Mouse (Mus musculus) activated CD4-positive, CD25-positive, alpha-beta regulatory T cell, adult 9 weeks (primary cell): ENCODE data around the gene Fkbp11. TPM values are rescaled to one million over a fixed set of nuclear protein-coding genes. Genes with fewer than 3 reads are reported as not detected.

Experiments used
- polyA plus RNA-seq: library from polyadenylated mRNA; unstranded; fragments of 100-300 nt; shearing (Covaris generic); gene quantifications from one replicate; pipeline ENCODE4 v1.2.1, GENCODE M21; 2017

Fkbp11 gene
- polyA plus RNA-seq, result 0.46 TPM

DNA sequence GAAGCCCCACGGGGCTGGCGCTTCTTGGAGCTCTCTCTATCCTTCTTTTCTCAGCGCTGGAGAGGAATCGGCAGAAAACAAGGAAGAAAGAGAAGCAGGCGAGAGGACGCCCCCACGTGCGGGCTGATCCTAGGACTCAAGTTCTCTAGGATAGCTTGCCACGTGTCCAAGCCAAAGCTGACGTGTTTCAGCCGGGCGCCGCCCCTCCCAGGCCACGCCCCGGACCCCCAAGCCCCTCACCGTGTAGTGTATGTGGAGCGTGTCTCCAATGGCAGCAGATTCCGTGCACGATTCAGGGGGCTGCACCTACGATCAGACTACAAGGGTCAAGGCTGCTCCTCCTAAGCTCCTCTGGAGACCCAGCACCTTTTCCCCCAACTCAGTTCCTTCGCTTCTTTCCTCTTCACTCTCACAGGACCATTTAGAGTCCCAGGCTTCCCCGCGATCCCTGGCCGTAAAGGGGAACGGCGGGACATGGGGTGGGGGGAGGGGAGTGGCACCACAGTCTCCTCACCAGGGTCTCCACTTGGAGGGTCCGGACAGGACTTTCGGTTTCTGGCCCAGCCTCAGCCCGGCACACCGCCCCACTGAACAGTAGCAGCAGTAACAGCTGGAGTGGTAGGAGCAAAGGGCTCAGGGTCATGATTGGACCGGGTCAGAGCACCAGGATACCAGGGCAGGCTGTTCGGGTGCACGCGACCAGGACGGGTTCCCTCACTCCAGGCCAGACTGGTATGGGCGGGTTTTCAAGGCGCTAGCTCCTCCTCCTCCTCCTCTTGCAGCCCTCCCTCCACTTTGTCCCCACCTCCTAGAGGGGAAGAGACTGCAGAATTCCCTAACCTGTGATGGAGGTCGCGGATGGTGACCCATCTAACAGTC is at the start of gene Fkbp11:
Fkbp11 (minus strand) TSS at position 756 of the 879 bp plus-strand sequence.

DNA sequence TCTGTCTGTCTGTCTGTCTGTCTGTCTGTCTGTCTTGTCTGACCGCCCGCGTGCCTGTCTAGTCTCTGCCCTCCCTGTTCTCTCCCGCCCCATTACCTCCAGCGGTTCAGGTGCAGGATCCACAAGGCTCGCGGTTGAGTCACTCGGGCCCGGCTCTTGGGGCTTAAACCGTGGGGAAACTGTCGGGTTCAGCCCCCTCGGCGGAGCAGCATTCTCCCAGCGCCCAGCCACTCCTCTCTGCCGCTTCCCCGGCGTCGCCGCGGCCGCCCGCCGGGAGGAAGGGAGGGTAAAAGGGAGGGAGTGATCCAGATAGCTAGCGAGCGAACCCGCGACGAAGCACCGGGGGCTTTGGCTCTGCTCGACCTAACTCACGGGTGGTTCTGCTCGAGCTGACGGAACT is 49.8 kb upstream of the Fkbp11 start, which contains the start of gene Wnt10b:
Wnt10b (minus strand) TSS at position 389 of the 400 bp plus-strand sequence.

DNA sequence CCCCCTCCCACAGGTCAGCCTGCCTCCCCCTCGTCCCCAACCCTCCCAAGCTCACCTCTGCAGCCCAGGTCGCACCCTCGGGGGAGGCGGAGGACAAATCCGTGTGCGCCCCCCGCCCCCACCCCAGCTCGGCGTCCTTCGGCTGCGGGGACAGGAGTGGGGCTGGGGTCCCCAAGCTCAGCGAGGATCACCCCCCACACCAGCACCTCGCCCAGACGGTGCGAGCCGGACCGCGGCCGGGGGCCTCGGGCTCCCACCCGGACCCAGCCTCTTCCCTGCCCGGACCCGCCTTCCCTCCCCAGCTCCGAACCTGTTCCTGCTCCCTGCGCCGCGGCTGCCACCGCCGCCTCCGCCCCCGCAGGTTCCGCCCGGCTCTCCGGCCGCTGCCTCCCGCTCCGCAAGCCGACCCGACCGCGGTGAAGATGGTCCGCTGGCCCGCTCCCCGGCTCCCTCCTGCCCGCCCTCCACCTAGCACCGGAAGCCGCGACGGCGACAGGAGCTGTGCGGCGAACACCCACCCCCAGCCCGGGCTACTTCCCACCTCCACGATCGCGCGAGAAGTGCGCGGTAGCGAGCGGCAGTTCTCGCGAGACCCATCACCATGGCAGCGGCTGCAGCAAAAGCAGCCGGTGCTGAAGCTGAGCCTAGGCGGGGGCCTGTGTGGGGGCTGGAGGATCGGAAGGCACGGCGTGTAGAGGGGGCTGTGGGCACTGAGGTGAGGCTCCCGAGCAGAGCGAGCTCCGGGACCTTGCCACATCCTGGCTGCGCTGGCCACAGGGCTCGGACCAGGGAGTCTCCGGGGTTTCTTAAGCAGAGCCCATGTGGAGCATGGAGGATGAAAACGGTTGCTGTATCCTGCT is 34.9 kb upstream of the Fkbp11 start, which contains the start of gene Arf3:
Arf3 (minus strand) TSS at position 545 of the 860 bp plus-strand sequence.

DNA sequence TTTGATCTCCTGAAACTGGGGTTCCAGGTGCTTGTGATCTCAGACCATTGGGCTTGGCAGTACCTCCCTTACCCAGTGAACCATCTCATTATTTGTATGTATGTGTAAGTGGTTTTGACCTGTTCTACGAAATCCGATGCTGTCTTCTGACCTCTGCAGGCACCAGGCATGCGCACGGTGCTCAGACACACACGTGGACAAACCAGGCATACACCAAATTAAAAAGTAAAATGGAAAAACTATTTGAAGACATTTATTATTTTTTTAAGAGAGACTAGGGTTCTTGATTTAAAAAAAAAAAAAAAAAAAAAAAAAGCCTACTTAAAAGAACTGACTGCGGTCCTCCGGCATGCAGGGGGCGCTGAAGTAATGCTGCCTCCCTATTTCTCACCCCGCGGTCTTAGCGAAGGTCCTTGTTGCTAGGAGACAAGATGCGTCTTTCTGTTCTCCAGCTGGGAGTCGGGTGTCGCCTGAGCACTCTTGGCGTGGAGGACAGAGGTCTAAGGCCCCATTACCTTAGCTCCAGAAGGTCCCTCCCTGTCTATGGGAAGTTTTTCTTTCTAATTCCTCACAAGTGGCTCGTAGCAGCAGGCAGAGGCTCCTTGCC is 20.1 kb downstream of the Fkbp11 start, which contains the start of gene Ccdc65:
Ccdc65 (plus strand) TSS at position 442 of the 607 bp plus-strand sequence.

DNA sequence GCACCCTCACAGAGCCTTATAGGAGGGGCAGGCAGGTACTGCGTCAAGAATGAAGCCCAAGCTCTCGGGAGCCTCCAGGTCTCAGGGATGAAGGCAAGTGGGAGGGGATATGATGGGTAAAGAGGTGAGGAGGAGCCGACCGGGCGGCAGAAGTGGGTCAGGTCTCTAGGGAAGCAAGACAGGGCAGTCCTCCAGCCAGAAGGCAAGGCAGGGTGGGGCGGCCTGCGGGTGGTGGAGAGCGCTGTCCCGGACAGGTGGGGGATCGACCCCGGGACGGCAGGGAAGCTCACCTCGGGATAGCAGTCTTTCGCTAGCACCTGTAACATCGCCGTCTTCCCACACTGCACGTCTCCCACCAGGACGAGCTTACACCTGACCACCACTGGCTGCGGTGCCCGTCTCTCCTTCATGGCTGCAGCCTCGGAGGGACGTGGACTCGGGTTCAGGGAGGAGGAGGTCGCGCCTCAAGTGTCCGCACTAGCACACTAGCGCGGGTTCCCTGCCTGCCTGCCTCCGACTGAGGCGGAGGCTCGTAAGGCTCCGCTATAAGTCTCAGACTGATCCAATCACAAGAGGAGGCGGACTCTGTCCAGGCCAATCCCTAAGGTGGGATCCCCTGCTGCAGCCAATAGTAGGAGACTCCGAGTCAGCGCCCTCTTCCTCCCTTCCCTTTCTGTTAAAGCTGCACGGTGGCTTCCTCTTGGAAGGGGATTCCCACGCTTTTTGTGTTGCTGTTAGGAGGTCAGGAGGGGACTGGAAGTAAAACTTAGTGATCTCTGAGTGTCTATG is 50.9 kb downstream of the Fkbp11 start, which contains the start of gene Rnd1:
Rnd1 (minus strand) TSS at position 522 of the 789 bp plus-strand sequence.

Other genes starting within 250 kb of the Fkbp11 start
- not detected for gene Lalba, start 245.5 kb downstream of the Fkbp11 start, polyA plus RNA-seq
- gene Olfr279, start 235.8 kb downstream of the Fkbp11 start, polyA plus RNA-seq, result 0.06 TPM
- gene Kansl2, start 193.9 kb downstream of the Fkbp11 start, polyA plus RNA-seq, result 38.3 TPM
- 80.8 TPM for gene Ccnt1, start 157.3 kb downstream of the Fkbp11 start, polyA plus RNA-seq
- not detected for gene 4930415O20Rik, start 157.2 kb downstream of the Fkbp11 start, polyA plus RNA-seq
- 2.6 TPM for gene Adcy6, start 118.1 kb downstream of the Fkbp11 start, polyA plus RNA-seq
- 0.22 TPM for gene Cacnb3, start 97.4 kb downstream of the Fkbp11 start, polyA plus RNA-seq
- gene Ddx23, start 65.3 kb downstream of the Fkbp11 start, polyA plus RNA-seq, result 31.8 TPM
- 0.70 TPM for gene Rnd1, start 50.7 kb downstream of the Fkbp11 start, polyA plus RNA-seq
- gene Ccdc65, start 20.0 kb downstream of the Fkbp11 start, polyA plus RNA-seq, result not detected
- gene Arf3, start 35.0 kb upstream of the Fkbp11 start, polyA plus RNA-seq, result 61.2 TPM
- gene Wnt10b, start 50.0 kb upstream of the Fkbp11 start, polyA plus RNA-seq, result 0.23 TPM
- gene Wnt1, start 61.7 kb upstream of the Fkbp11 start, polyA plus RNA-seq, result not detected
- gene Ddn, start 81.3 kb upstream of the Fkbp11 start, polyA plus RNA-seq, result not detected
- gene Prkag1, start 103.3 kb upstream of the Fkbp11 start, polyA plus RNA-seq, result 119 TPM
- gene Kmt2d, start 143.0 kb upstream of the Fkbp11 start, polyA plus RNA-seq, result 24.6 TPM
- gene Rhebl1, start 166.3 kb upstream of the Fkbp11 start, polyA plus RNA-seq, result 14.2 TPM
- gene Dhh, start 170.3 kb upstream of the Fkbp11 start, polyA plus RNA-seq, result not detected
- 62.0 TPM for gene Lmbr1l, start 190.0 kb upstream of the Fkbp11 start, polyA plus RNA-seq
- 562 TPM for gene Tuba1b, start 206.4 kb upstream of the Fkbp11 start, polyA plus RNA-seq
- not detected for gene Gm49450, start 225.4 kb upstream of the Fkbp11 start, polyA plus RNA-seq
- 219 TPM for gene Tuba1a, start 225.5 kb upstream of the Fkbp11 start, polyA plus RNA-seq